ENCODE assay signal across 19 mouse cellular contexts in genomic region chr9:78117690-78118089, GRCm38 (mm10). TPM values are rescaled to one million over a fixed set of nuclear protein-coding genes. Genes with fewer than 3 reads are reported as not detected.
DNase-seq lines count a peak whose midpoint lies in the region; ATAC-seq lines count a peak whose summit lies in the region.
"Had no signal": no experiment of that assay in that cellular context is flagged by ENCODE, and none has a peak within 500 bp of the region (broad histone marks: within the 10 kb centered on the region; RNA-seq: fewer than 3 reads in every experiment).

No protein-coding gene starts in this region.

- H3K4me2 ChIP-seq in midbrain, embryonic 13.5 days (replicated peaks), result no peak overlapping the region
- H3K4me2 ChIP-seq: hindbrain, embryonic 14.5 days; lung, embryonic 14.5 days; midbrain, embryonic 15.5 days had no signal

- no peaks in the 10 kb centered on the region for H3K27me3 ChIP-seq in megakaryocyte, embryonic 14.5 days (replicated peaks)
- H3K27me3 ChIP-seq in midbrain, embryonic 13.5 days, result no peaks in the 10 kb centered on the region
- H3K27me3 ChIP-seq: midbrain, embryonic 15.5 days had no signal

- intact Hi-C loops in heart, postnatal 25 days (cut with DNase I), result no loop called here

- peak overlapping the region; percentile 14 for H3K4me3 ChIP-seq in megakaryocyte, embryonic 14.5 days (replicated peaks)
- H3K4me3 ChIP-seq in midbrain, embryonic 13.5 days (replicated peaks), result no peak overlapping the region
- H3K4me3 ChIP-seq: embryonic facial prominence, embryonic 10.5 days; midbrain, embryonic 15.5 days had no signal

- DNase-seq in heart, adult 11 months, result peak; percentile 88
- no peak for DNase-seq in heart, postnatal 25 days (ENCODE audit: low spot score)
- DNase-seq in adrenal gland, postnatal 14 days, result no peak
- DNase-seq in layer of hippocampus, postnatal 36 days, result no peak
- DNase-seq: adrenal gland, postnatal 10 days; B cell, adult 2 months; cerebellum, postnatal 25 days; heart, adult 18-20 months; kidney, adult 9 months; lung, embryonic 14.5 days; right cerebral cortex, postnatal 4 days; thymus, postnatal 36 days had no signal

- 93% methylated on average over 2 of the region's 2 CpGs for WGBS in midbrain, embryonic 13.5 days

- ATAC-seq in megakaryocyte, adult 5-6 weeks (ENCODE audit: poor library complexity, severe bottlenecking), result no peak
- ATAC-seq in megakaryocyte progenitor cell, adult 5-6 weeks (replicated peaks; ENCODE audit: poor library complexity), result peak; percentile 52
- ATAC-seq in midbrain, embryonic 13.5 days, result no peak
- ATAC-seq: midbrain, embryonic 15.5 days had no signal

- H3K4me1 ChIP-seq in megakaryocyte, embryonic 14.5 days, result peaks cover 52% of the 10 kb centered on the region
- H3K4me1 ChIP-seq in midbrain, embryonic 13.5 days (replicated peaks), result peaks cover 24% of the 10 kb centered on the region

- peaks cover 5% of the 10 kb centered on the region; the same call in 1 of the 2 replicates for H3K9me3 ChIP-seq in megakaryocyte, embryonic 14.5 days
- no peaks in the 10 kb centered on the region for H3K9me3 ChIP-seq in midbrain, embryonic 13.5 days
- H3K9me3 ChIP-seq: embryonic facial prominence, embryonic 10.5 days; midbrain, embryonic 15.5 days had no signal

- no peak overlapping the region for H3K9ac ChIP-seq in midbrain, embryonic 13.5 days (replicated peaks)
- H3K9ac ChIP-seq: hindbrain, embryonic 14.5 days; lung, embryonic 14.5 days; midbrain, embryonic 15.5 days had no signal

- no peak overlapping the region for H3K27ac ChIP-seq in midbrain, embryonic 13.5 days
- H3K27ac ChIP-seq: embryonic facial prominence, embryonic 10.5 days; hindbrain, embryonic 14.5 days; midbrain, embryonic 15.5 days had no signal

- H3K36me3 ChIP-seq in megakaryocyte, embryonic 14.5 days (replicated peaks; ENCODE audit: low read length), result peaks cover 54% of the 10 kb centered on the region
- H3K36me3 ChIP-seq in midbrain, embryonic 13.5 days, result peaks cover 34% of the 10 kb centered on the region

RNA-seq across cellular contexts. Expression of gene Ick, which starts 8.7 kb away (rescaled TPM):
- total RNA-seq in heart, postnatal 25 days (2021), result 10 to 100 TPM; 14.9 to 15.3 TPM
- 23.0 and 64.0 TPM in 2 replicates for polyA plus RNA-seq in megakaryocyte, embryonic 14.5 days (2012; ENCODE audit: insufficient read depth, low replicate concordance)
- total RNA-seq in megakaryocyte, adult 5-6 weeks (2015), result 3.4 and 6.2 TPM in 2 replicates
- total RNA-seq in megakaryocyte, adult 5-6 weeks (2017), result 2.5 and 8.0 TPM in 2 replicates
- total RNA-seq in megakaryocyte progenitor cell, adult 5-6 weeks (2015), result 11.0 and 12.4 TPM in 2 replicates
- 5.1 and 15.3 TPM in 2 replicates for total RNA-seq in megakaryocyte progenitor cell, adult 5-6 weeks (2017)
- polyA plus RNA-seq in midbrain, embryonic 13.5 days (2015; fragmentation: Nextera tagmentation; extraction: Ambion mirVana), result 42.0 and 42.3 TPM in 2 replicates
- total RNA-seq in adrenal gland, postnatal 14 days (2021), result 20.2 and 21.8 TPM in 2 replicates
- 10 to 100 TPM; 21.3 to 22.2 TPM for total RNA-seq in layer of hippocampus, postnatal 36 days (2021)

RNA-seq across cellular contexts. Expression of gene Fbxo9, which starts 8.8 kb away (rescaled TPM):
- total RNA-seq in heart, postnatal 25 days (2021), result 10 to 100 TPM; 49.2 to 51.3 TPM
- 67.6 and 168 TPM in 2 replicates for polyA plus RNA-seq in megakaryocyte, embryonic 14.5 days (2012; ENCODE audit: insufficient read depth, low replicate concordance)
- total RNA-seq in megakaryocyte, adult 5-6 weeks (2015), result 40.3 and 50.5 TPM in 2 replicates
- total RNA-seq in megakaryocyte, adult 5-6 weeks (2017), result 43.8 and 49.2 TPM in 2 replicates
- 51.1 and 58.3 TPM in 2 replicates for total RNA-seq in megakaryocyte progenitor cell, adult 5-6 weeks (2015)
- 48.1 and 61.6 TPM in 2 replicates for total RNA-seq in megakaryocyte progenitor cell, adult 5-6 weeks (2017)
- polyA plus RNA-seq in midbrain, embryonic 13.5 days (2015; fragmentation: Nextera tagmentation; extraction: Ambion mirVana), result 38.2 and 44.3 TPM in 2 replicates
- total RNA-seq in adrenal gland, postnatal 14 days (2021), result 87.2 and 89.9 TPM in 2 replicates
- 10 to 100 TPM; 90.2 to 92.4 TPM for total RNA-seq in layer of hippocampus, postnatal 36 days (2021)
